ENCODE assay signal across 13 mouse cellular contexts in the genomic region with DNA sequence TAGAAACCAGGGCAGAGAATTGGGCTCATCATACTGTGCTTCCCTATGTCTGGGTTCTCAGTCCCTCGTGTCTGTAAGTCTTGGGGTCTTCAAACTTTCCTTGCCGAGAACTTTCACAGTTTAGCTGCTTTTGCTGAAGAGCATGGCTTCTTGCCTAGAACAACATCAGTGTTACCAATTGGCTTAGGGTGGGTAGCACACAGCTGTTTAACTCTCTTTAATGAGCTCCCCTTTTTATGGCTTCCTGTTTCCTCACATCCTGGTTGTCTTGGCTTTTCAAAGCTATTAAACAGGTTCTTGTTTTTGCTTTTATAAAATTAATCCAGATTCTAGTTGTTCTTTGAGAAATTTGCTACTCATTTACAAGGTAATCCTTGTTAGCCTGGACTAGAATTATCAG.
"Had no signal": no experiment of that assay in that cellular context is flagged by ENCODE, and none has a peak within 500 bp of the region (broad histone marks: within the 10 kb centered on the region; RNA-seq: fewer than 3 reads in every experiment).

No protein-coding gene starts in this region.

- DNase-seq: gastrocnemius, adult 2 months; gastrocnemius, postnatal 10 days; gastrocnemius, postnatal 36 days; heart, adult 11 months; heart, postnatal 36 days; kidney, adult 11 months; kidney, adult 2 months; kidney, adult 9 months; kidney, postnatal 14 days; kidney, postnatal 36 days; layer of hippocampus, adult 9-11 months; layer of hippocampus, postnatal 36 days; left cerebral cortex, postnatal 4 days had no signal
